Mouse (Mus musculus) C3H10T1/2 (cell line): ENCODE data around the gene Ulk1. TPM values are rescaled to one million over a fixed set of nuclear protein-coding genes. Genes with fewer than 3 reads are reported as not detected.

ENCODE experiments used
- polyA plus RNA-seq, 2 experiments: library from polyadenylated mRNA; unstranded; fragments of >200 nt; fragmentation: generic; extraction: Trizol; gene quantifications; one replicate each; pipeline ENCODE4 v1.2.1; 2012; ENCODE audit warnings: missing spikeins in 2 of 2

Gene Ulk1
- polyA plus RNA-seq: 10 to 100 TPM in 1 of 2 experiments, 1 to 10 TPM in 1; 3.4 to 23.4 TPM

DNA sequence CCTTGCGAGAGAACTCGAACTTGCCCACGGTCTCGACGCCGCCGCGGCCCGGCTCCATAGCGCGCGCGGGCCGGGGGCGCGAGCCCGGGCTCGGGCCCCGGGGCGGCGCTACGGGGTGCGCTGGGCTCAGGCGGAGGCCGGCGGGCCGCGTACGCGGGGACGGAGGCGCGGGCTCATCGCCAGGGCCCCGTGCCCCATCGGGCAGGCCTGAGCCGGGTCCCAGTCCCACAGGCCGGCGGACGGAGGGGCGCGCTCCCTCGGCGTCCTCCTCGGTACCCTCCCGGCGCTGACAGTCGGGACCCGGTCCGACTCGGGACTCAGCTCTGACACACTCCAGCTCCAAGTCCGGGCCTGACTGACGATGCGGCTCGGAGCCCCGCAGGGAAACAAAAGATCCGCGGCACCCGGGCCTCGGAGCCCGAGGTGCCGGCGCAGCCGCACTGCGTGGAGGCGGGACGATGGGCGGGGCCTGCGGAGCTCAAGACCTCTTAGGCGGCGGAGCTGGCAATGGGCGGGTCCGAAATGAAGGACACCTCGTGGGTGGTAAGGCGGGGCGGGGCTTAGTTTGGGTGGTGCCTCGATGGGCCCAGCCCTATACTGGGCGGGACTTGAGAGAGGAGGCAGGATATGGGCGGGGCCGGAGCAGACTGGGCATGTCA, at the start of gene Ulk1:
TSS of gene Ulk1 (minus strand) at position 431 of the 659 bp plus-strand sequence.

DNA sequence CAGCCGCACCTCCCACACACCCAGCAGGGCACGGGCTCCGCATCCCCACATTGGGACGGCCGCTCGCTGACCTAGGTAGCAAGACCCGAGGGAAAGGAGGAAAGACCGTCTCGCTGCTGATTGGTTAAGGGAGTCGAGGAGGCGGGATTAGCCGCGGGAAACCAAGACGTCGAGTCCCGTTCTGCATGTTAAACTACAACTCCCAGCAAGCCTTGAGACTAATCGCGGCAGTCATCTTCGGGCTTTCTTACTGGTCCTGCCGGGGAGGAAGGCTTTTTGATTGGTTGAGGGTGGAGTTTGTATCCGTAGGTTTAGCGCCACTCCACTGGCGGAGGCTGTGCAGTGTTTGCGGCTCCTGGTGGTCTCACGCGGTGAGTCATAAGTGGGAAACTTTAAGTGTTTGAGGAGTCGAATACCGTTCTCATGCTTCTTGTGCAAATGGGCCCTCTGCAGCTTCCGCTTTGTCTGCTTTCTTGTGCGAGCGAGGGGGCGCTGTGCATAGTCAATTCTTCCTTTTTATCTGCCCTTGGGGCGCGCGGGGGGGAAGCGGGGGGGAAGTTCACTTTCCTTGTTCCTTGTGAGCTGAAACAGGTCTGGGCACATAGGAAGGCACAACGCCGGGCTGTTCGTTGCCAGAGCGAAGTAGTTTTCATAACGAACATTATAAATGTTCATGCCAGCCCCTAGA, 29.9 kb upstream of the Ulk1 start, which contains the start of the genes Hscb and Chek2:
TSS of gene Hscb (minus strand) at position 100 of the 688 bp plus-strand sequence.
TSS of gene Chek2 (plus strand) at position 302 of the 688 bp plus-strand sequence.

GRCm38 (mm10) chr5:110779998-110780760, 29.7 kb downstream of the Ulk1 start, which contains the start of gene Pus1:
Gene Pus1, minus strand, starts transcription at chr5:110780659.

GRCm38 (mm10) chr5:110770448-110771158, 39.3 kb downstream of the Ulk1 start, which contains the start of gene Ep400:
Gene Ep400, minus strand, starts transcription at chr5:110770717.

Other genes with a start within 250 kb of the Ulk1 start
- 10 to 100 TPM; 20.7 to 51.2 TPM for gene Noc4l, start 156.7 kb downstream of the Ulk1 start, polyA plus RNA-seq
- 1 to 10 TPM; 7.6 to 9.1 TPM for gene Ddx51, start 156.6 kb downstream of the Ulk1 start, polyA plus RNA-seq
- 10 to 100 TPM in 1 of 2 experiments, 1 to 10 TPM in 1; 2.8 to 21.7 TPM for gene Ep400, start 39.4 kb downstream of the Ulk1 start, polyA plus RNA-seq
- gene Pus1, start 29.4 kb downstream of the Ulk1 start, polyA plus RNA-seq: 10 to 100 TPM; 18.5 to 29.9 TPM
- 10 to 100 TPM in 1 of 2 experiments, 1 to 10 TPM in 1; 6.4 to 31.9 TPM for gene Hscb, start 29.7 kb upstream of the Ulk1 start, polyA plus RNA-seq
- 1 to 10 TPM; 1.1 to 8.3 TPM for gene Chek2, start 29.9 kb upstream of the Ulk1 start, polyA plus RNA-seq
- 10 to 100 TPM in 1 of 2 experiments, 1 to 10 TPM in 1; 1.1 to 11.3 TPM for gene Ttc28, start 69.7 kb upstream of the Ulk1 start, polyA plus RNA-seq